Mouse (Mus musculus) embryo, embryonic 10.5 days (tissue): ENCODE data around the gene Tekt2.

Source experiments
- DNase-seq: peaks from one replicate; pipeline ENCODE4 v3.0.0-alpha.2; 2015; ENCODE audit warnings: low spot score

The Tekt2 gene

GRCm38 (mm10) chr4:126309211-126309921, 16.1 kb downstream of the Tekt2 start:
- DNase-seq, result no peak

- DNase-seq, result no peak
Observed at GRCm38 (mm10) chr4:126306827-126307226, 18.7 kb downstream of the Tekt2 start.

- DNase-seq, result no peak
Observed at GRCm38 (mm10) chr4:126306058-126306457, 19.4 kb downstream of the Tekt2 start.

DNA sequence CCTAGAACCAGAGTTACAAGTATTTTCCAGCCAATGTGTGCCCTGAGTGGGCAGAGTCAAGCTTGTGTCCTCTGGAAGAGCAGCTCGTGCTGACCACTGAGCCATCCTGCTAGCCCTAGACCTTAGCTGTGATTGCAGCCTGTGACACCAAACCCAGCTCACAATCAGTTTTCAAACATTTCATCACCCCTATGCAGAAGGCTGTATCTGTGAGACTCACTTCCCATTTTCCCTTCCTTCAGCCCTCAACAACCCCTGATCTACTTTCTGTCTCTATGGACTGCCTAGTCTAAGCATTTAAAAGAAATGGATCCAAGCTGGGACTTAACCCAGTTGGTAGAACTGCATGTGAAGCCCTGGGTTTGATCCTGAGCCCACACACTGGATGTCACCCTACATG, 20.1 kb downstream of the Tekt2 start:
- no peak for DNase-seq

GRCm38 (mm10) chr4:126303877-126304276, 21.6 kb downstream of the Tekt2 start:
- no peak for DNase-seq

DNA sequence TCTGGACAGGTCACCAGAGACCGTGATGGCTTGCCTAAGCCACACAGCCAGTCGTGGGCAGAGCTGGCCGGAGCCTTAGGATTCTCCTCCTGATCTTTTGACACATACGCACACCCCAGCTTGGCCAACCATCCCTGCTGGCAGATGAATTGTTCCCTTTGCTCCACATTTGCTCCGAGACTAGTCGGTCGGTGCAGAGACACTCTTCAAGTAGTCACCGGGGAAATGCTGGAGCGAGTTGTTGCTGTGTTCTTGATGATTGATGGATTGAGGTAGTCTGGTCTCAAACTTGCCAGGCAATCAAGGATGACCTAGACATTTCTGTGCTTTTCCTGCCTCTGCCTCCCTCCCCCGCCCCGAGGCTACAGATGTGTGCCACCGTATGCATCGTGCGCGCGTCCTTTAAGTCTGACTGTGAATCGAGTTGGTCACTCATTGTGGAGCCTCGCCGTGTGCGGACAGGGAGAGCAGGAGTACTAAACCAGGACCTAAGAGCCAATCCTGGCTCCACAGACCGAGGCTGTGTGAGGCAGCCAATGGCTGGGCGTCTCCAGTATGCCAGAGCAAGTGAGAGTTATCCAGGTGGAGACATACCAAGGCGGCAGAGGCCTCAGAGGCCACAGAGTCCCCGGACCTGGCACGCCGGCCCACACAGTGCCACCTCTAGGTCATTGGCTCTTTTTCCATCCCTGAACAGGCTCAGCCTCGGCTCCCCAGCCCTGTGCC, 23.7 kb downstream of the Tekt2 start:
- DNase-seq, result peak; percentile 48

- peak; percentile 57 for DNase-seq
Observed at GRCm38 (mm10) chr4:126300916-126301583, 24.4 kb downstream of the Tekt2 start.

GRCm38 (mm10) chr4:126296617-126297101, 28.8 kb downstream of the Tekt2 start:
- peak; percentile 68 for DNase-seq

DNA sequence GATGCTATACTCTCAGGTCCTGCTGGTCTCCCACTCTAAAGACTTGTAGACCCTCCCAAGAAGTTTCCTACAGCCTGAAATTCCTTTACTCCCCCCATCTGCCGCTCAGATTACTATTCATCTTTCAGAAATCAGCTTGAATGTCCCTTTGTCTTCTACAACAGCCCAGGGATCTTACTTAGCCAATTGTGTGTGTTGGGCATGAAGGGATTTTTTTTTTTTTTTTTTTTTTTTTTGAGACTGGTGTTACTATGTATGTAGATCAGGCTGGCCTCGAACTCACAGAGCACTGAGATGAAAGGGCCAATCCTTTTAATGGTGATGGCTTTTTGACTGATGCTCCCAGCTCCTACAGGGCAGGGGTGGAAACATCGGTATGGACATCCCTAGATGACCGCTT, 29.6 kb downstream of the Tekt2 start:
- no peak for DNase-seq

- DNase-seq, result no peak
Observed at GRCm38 (mm10) chr4:126295152-126295551, 30.3 kb downstream of the Tekt2 start.

DNA sequence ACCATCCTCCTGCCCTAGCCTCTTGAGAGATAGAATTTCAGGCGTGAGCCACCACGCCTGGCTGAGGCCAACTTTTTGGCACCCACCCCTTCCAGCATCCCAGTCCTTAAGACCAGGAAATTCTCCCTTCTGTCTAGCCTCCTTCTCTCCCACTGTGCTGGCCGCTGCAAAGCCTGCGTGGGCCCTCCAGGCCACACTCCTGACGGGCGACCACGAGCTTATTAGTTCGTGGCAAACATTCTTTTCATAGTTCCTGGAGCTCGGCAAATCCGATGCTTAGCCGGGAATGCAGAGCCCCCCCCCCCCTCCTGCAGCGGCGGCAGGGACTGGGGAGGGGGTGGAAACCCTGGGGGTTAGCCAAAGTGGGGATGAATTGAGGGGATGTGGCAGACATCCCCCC, 34.3 kb downstream of the Tekt2 start:
- DNase-seq, result no peak

DNA sequence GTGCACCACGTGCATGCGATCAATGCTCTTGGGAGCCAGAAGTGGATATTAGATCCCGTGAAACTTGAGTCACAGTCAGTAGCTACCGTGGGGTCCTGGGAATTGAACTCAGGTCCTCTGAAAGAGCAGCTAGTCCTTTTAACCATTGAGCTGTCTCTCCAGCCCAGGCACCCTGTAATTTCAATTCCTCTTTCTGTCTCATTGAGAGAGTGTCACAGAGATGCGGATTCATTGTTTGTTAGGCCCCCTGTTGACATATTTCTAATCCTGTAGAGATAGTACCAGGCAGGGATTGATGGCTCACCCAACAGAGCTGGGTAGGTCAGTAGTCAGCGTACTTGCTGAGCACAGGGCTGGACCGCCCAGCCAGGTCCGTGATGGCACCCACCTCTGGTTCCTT, 35.2 kb downstream of the Tekt2 start:
- DNase-seq, result no peak

- DNase-seq, result no peak
Observed at GRCm38 (mm10) chr4:126288085-126288666, 37.3 kb downstream of the Tekt2 start.

DNA sequence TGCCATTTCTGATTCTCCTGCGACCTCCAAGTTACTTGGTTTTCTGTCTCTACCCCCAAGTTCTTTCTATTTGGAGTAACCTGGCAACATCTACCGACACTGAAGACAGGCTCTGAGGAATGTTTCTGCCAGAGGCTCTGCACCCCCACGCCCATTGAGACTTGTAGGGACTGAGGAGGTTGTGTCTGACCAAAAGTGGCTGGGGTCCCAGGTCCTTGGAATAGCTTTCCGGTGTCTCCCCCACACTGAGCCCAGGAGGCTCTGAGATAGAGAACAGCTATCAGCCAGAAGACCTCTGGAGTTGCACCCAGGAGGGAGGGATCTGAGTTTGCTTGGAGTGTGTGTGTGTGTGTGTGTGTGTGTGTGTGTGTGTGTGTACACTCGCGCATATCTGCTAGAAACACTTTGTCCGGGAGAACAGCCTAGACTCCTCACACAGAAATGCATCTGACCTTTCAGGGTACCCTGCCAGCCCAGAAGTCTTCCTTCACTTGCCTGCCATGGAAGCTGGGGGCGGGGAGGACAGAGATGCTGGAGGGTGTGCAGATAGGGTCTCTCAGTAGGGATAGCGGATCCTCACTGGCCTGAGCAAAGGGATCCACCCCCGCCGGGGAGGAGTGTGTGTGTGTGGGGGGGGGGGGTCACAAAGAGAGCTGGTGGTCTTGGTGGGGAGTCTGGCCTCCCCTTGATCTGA, 38.0 kb downstream of the Tekt2 start:
- DNase-seq, result peak; percentile 26

DNA sequence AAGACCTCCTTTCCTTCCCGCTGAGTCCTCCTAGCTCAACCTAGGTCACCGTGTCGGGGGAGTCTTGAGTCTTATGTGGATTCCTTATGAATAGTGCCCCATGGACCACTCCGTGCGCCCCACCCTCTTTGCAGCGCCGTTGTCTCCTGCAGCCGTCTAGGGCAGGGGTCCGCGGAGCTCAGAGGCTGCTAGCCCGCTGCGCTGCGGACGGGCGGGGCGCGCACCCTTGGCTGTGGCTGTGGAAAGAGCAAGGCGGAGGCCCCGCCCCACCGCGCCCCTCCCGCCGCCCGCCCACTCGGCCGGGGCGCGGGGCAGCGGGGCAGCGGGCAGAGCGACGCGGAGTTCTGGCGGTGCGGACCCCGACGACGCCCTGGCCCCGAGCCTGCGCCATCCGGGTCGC, 39.0 kb downstream of the Tekt2 start, which contains the start of gene Col8a2:
Col8a2 (plus strand) TSS at position 302 of the 400 bp plus-strand sequence.
- DNase-seq, result peak; percentile 26

DNA sequence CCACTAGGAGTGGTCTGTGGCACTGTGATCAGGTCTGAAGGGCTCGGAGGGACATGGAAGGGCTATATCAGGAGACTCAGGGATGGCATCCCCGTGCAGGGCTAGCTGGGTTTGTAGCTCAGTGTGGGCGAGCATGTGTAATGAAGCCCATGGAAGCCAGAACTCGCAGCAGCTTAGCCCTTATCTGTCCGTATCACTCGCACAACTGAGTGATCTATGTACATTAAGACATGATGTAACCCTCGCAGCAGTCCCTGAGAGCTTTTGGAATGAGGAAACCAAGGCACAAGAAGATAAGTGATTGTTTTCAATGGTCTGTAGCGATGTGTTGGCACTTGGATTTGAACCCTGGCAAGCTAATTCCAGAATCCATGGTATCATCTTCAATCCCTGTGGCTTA, 41.9 kb downstream of the Tekt2 start:
- no peak for DNase-seq

DNA sequence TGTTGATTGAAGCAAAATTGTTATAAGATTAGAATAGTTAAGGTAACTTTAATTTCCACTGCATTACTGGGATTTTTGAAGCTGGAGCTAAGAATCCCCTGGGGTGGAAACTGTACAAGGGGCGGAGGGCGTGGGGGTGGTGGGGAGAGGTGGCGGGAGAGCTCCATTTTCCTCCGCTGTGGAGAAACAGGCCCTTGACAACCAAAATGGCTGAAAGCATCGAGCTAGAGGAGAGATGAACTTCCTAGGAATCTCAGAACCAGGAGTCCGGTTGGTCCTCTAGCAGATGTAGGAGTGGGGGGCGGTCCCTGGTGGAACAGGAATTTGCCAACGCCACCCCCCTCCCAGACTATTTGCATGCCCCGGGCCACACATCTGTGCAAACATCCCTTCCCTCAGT, 43.8 kb downstream of the Tekt2 start:
- DNase-seq, result no peak

DNA sequence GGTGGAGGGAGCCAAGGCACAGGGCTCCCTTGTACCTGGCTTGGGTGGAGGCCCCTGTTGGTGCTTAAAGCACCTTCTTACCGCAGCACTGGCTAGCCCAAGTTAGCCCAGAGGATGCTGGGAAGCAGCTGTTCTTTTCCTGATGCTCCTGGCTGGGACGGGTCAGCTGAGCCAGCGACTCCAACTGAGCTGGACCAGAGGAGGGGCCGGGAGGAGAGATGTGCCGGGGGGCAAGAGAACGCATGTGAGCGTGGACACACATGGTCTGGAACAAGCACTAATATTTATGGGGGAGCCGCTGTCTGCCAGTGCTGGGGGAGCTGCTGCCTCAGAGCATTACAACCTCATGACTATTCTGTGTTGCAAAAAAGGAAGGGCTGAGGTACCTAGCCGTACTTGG, 46.5 kb downstream of the Tekt2 start:
- DNase-seq, result no peak

DNA sequence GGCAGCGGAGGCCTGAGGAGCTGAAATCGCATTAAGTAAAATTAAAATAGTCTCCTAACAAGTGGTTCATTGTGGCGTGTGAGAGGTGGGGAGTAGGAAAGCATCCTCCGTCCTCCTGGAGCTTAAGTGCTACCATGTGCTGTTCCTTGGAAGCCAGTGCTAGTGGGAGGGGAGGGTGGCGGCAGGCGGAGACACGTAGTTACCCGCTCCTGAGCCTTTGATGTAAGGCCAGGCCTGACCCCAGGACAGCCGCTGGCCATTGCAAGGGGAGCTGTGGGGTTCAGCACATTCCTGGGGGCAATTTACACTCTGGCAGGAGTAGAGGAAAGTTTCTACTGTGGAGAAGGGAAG, 46.9 kb downstream of the Tekt2 start:
- DNase-seq, result peak; percentile 68

DNA sequence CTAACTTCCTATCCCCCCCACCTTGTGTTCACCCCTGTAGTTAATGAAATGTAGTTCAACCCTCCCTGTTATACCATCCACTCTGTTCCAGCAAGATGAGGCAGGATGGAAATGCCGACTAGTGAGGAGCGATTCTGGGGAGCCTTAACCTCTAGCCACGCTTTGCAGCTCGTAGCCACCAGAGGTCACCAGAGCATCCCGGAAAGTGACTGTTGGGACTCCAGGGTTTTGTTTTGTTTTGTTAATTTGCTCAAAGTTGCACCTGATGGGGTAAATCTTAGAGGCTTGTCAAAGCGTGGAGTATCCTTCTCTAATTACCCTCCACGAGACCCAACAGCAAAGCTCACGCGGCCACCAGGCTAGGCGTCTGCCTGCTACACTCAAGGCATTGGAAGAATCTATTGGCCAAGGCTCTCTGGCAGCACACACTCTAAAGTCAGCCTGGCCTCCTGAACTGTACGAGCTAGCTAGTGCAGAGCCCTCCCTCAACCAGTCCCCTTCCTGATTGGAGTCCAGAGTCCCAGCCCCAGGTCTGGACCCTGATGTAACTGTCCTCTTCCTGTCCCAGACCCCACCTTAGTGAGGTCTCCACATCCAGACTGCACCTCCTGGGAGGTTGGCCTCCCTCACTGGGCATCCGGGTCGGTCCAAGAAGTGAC, 47.5 kb downstream of the Tekt2 start:
- peak; percentile 86 for DNase-seq

GRCm38 (mm10) chr4:126275681-126276131, 49.8 kb downstream of the Tekt2 start:
- DNase-seq, result no peak
